Mouse (Mus musculus): ENCODE measurements around the gene Hspa4. TPM values are rescaled to one million over a fixed set of nuclear protein-coding genes. Genes with fewer than 3 reads are reported as not detected.
A peak's percentile ranks its signal among the peaks of the same experiment; 100 is the strongest.
"Not testable (repeated sequence)": the region's sequence is repeated elsewhere in the genome, so short reads cannot be mapped to it uniquely, and the experiment has no call there.

The Hspa4 gene
- total RNA-seq (2021): 100 to 1,000 TPM; 171 to 189 TPM
- long read RNA-seq, experiment 1, full-length matches to known transcripts: 42 of 56 reads
- long read RNA-seq, experiment 1, partial matches to known transcripts: 1 of 56 reads
- long read RNA-seq, experiment 1, other reads (novel, unspliced or antisense): 13 of 56 reads
- long read RNA-seq, experiment 2, full-length matches to known transcripts: 30 of 38 reads
- long read RNA-seq, experiment 2, partial matches to known transcripts: 1 of 38 reads
- long read RNA-seq, experiment 2, other reads (novel, unspliced or antisense): 7 of 38 reads

DNA sequence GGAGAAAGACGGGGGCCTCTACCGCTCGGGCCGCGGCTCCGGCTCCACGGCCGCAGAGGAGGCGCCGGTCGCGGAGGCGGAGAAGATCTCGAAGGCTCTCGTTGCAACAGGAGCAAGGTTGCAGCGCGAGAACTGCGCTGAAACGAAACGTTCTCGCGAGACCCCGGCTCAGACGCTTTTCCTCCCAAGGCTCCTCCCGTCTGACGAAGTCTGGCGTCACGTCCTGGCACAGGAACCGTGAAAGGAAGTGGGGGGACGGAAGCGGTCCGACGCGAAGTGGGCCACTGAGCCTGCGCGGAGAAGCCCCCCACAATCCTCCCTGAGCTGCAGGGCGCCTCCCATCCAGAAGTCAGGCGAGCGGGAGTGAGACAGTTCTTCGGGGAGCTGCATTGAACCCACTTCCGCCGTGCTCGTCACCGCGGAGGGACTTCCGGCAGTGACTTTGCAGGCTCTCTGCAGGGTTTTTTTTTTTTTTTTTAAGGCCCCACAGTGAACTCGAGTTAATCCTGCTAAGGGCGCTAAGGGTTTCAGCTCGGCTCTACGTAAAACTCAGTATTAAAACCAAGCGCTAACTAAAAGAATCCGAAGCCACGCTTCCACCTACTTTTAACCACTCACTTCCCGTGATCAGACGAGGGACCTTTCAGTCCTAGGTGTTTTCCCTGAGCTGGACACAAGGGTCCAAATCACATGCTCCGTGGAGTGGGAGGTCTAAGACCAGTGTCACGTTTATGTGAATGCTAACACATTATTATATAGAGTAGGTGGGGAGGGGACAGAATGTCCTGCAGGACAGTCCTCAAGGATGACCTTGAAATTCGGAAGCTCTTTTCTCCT lies at the start of gene Hspa4:
Gene Hspa4, minus strand, starts transcription at position 128 of the 837 bp plus-strand sequence.
- DNase-seq (ENCODE audit: extremely low spot score in 1 of 2, low spot score in 2 of 2): peak; percentile 98 to 99
- H3K4me3 ChIP-seq: peak within 1 kb of the TSS; percentile 77
- intact Hi-C loops (cut with DNase I): loop anchor here (1.0 to 2.0 kb wide), 2 partner anchors 51 to 130 kb away; partner anchors contain the start of genes Gdf9 and Uqcrq
- peak within 1 kb of the TSS; percentile 97 for H3K27ac ChIP-seq
- no peak for TF ChIP-seq CTCF (IDR thresholded peaks at IDR 0.05)

DNA sequence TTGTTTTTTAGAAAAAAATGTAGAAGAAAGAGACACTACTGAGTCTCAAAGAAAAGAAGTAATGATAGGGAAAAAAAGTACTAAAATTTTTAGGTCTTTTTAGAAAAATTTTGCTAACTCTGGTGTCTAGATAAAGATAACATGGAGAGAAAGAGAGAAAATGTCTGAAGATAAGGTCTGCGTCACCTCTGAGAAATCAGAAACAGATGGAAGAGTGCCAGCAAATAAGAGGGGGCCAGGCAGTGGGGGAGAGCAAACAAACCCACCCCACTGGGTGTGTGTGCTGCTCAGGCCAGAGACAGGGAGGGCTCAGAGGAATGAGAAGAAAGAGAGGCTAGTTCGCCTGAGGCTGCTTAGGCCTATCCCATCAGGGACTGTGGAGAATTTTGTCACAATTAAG lies 45.5 kb upstream of the Hspa4 start:
- intact Hi-C loops (cut with DNase I): no loop called here
- Histone ChIP-seq H3K4me3 (no peak overlapping the region), H3K27ac (no peak overlapping the region)
- no peak for TF ChIP-seq CTCF (IDR thresholded peaks at IDR 0.05)
- DNase-seq (ENCODE audit: extremely low spot score in 1 of 2, low spot score in 2 of 2): no peak

DNA sequence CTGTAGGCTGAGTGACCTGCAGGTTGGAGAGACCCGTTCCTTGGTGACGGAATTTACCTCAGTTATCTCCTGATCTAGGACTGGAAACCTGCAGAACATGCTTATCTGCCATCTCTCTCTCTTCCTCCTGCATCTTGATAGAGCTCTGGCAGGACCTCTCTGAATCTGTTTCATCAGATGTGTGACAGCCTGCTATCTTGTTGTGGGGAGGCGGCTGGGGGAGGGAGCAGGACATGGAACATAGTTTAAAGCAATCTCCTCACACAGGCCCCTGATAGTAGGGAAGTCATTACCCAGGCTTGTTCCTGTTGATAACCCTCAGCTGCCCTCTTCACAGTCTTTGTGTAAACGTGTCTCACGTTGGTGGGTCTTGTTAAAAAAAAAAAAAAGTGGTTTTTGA lies 45.1 kb upstream of the Hspa4 start:
- no peak for TF ChIP-seq CTCF (IDR thresholded peaks at IDR 0.05)
- no peak for DNase-seq (ENCODE audit: extremely low spot score in 1 of 2, low spot score in 2 of 2)
- Histone ChIP-seq H3K27ac (no peak overlapping the region), H3K4me3 (no peak overlapping the region)
- intact Hi-C loops (cut with DNase I): no loop called here

DNA sequence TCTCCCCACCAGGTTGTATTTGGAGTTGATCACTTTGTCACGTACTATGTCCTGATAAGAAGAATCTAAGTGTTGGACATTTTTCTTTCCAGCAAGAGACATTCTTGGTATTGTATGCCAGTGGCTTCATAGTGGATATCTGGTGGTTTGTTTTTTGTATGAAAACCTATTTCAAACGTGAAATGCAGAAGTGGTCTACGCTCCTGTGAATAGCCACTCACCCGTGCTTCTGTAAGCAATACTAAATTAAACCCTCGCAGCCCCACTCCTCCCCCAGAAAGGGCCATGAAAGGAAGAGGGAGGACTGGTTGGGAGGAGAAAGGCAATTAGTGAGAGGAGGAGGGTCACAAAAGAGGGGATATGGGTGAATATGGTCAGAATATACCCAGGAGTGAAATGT lies 42.5 kb upstream of the Hspa4 start:
- intact Hi-C loops (cut with DNase I): no loop called here
- H3K4me3 ChIP-seq: no peak overlapping the region
- no peak for DNase-seq (ENCODE audit: extremely low spot score in 1 of 2, low spot score in 2 of 2)
- no peak for TF ChIP-seq CTCF (IDR thresholded peaks at IDR 0.05)
- H3K27ac ChIP-seq: no peak overlapping the region

DNA sequence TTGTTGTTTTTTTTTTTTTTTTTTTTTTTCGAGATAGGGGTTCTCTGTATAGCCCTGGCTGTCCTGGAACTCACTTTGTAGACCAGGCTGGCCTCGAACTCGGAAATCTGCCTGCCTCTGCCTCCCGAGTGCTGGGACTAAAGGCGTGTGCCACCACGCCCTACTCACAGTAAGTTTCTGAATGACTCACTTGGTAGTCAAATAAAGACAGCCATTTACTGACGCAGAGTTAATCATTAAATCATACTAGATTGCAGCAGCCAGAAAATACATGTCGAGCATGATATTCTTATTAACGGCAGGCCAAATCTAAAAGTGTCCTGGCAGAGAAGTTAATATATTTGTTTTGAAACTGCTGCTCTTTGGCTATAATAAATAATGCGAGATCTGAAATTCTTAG lies 40.8 kb upstream of the Hspa4 start:
- H3K4me3 ChIP-seq; intact Hi-C loops (cut with DNase I); DNase-seq (ENCODE audit: extremely low spot score in 1 of 2, low spot score in 2 of 2): not testable (repeated sequence)

DNA sequence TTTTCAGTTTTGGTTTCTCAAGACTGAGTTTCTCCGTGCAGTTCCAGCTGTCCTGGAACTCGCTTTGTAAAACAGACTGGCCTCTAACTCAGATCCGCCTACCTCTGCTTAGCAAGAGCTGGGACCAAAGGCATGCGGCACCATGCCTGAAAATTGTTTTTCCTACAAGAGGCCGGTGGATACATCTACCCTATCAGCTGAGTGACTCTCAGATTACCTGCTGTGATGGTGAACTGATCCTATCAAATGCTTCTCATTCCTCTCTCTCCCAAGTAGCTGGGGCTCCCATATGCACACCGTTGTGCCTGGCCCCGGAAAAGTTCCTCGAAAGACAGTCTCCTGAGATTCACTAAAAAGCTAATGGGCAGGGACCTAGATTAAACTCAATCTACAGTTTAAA lies 37.4 kb upstream of the Hspa4 start:
- intact Hi-C loops (cut with DNase I): no loop called here
- Histone ChIP-seq H3K27ac (no peak overlapping the region), H3K4me3 (no peak overlapping the region)
- no peak for DNase-seq (ENCODE audit: extremely low spot score in 1 of 2, low spot score in 2 of 2)
- TF ChIP-seq CTCF (IDR thresholded peaks at IDR 0.05): no peak

More for the DNA sequence above, 40.8 kb upstream of the Hspa4 start:
- H3K27ac ChIP-seq: not testable (repeated sequence)

DNA sequence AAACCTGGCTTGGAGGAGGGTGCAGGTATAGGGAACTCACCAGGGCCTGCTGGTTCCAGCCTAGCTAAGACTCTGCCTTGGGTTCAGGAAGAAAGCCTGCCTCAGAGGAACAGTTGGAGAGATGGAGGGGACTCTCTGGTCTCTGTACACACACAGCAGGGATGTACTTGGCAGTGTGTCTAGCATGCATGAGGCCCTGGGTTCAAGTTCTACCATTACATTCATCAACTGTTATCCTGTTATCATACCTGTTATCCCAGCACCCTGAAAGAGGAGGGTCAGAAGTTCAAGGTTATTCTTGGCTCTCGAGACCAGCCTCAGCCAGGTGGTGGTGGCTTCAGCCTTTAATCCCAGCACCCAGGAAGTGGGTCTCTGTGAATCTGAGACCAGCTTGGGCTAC lies 36.7 kb upstream of the Hspa4 start:
- Histone ChIP-seq H3K27ac (no peak overlapping the region), H3K4me3 (no peak overlapping the region)
- no peak for TF ChIP-seq CTCF (IDR thresholded peaks at IDR 0.05)
- DNase-seq (ENCODE audit: extremely low spot score in 1 of 2, low spot score in 2 of 2): no peak
- intact Hi-C loops (cut with DNase I): no loop called here

DNA sequence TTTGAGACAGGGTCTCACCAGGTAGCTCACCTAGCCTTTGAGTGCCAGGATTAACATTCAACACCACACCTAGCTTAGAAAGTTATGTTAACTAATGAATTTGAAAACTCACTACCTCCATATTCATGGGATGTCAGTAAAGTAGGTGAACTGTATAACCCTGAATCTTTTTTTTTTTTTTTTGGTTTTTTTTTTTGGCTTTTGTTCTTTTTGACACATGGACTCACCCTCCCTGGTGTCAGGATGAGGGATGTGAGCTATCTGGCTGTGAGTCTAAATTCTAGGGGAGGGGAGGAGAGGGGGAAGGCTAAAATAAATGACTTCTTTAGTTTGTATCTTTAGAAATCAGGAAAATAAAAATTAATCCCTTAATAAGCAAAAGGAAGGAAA lies 35.9 kb upstream of the Hspa4 start:
- intact Hi-C loops (cut with DNase I): no loop called here

DNA sequence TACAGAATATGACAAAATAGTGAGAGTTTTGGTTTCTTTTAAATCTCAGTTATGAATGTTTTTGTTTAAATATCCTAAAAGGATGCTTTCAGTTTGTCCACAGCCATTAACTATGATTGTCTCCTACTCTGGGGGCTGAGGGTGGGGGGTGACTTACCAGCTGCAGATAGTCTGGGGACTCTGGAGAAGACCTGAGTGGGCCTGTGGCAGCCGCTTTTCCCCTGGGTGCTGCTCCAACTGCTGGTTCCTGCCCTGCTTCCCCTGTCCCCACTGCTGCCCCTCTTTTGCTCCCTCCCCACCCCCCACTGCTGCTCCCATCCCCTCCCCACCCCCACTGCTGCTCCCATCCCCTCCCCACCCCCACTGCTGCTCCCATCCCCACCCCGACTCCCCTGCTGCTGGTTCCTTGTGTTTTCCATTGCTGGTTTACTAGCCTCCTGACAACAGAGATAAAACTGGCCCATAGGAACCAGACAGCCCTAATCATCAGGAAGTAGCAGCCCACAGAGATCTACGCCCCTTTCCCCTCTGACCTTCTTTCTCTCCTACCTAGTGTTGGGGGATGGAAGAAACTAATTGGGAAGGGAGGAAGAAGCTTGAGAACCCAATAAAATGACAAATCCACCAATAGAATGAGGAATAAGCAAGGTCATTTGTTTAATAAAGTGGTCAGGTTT lies 35.4 kb upstream of the Hspa4 start:
- H3K27ac ChIP-seq: no peak overlapping the region
- H3K4me3 ChIP-seq: no peak overlapping the region
- no peak for TF ChIP-seq CTCF (IDR thresholded peaks at IDR 0.05)
- DNase-seq (ENCODE audit: extremely low spot score in 1 of 2, low spot score in 2 of 2): no peak
- intact Hi-C loops (cut with DNase I): no loop called here

More for the DNA sequence above, 35.9 kb upstream of the Hspa4 start:
- DNase-seq (ENCODE audit: extremely low spot score in 1 of 2, low spot score in 2 of 2): no peak
- Histone ChIP-seq H3K27ac (no peak overlapping the region), H3K4me3 (no peak overlapping the region)
- no peak for TF ChIP-seq CTCF (IDR thresholded peaks at IDR 0.05)

DNA sequence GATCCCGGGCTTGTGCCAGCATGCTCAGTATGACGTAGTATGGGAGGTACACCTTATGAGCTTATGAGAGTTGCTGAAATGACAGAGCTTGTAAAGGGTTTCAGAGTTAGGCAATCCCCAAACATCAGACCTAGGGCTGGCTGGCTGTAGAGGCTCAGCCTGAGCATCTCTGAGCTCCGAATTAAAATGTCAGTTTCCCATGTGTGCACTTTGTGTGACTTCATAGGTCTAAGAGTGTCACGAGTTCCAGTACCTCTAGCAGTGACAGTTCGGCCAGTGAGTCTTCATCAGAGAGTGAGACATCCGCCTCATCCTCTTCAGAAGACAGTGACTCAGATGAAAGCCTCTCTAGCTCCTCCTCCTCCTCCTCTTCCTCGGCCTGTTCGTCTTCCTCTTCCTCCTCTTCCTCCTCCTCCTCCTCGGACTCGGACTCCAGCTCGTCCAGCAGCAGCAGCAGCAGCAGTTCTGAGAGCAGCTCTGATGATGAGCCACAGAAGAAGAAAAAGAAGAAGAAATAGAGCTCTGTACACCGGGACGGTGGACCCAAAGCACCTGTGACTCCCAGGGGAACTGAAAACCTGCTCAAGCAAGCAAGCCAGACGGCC lies 31.9 kb upstream of the Hspa4 start:
- intact Hi-C loops (cut with DNase I): no loop called here
- Histone ChIP-seq H3K4me3 (no peak overlapping the region), H3K27ac (no peak overlapping the region)
- DNase-seq (ENCODE audit: extremely low spot score in 1 of 2, low spot score in 2 of 2): no peak
- TF ChIP-seq CTCF (IDR thresholded peaks at IDR 0.05): no peak

DNA sequence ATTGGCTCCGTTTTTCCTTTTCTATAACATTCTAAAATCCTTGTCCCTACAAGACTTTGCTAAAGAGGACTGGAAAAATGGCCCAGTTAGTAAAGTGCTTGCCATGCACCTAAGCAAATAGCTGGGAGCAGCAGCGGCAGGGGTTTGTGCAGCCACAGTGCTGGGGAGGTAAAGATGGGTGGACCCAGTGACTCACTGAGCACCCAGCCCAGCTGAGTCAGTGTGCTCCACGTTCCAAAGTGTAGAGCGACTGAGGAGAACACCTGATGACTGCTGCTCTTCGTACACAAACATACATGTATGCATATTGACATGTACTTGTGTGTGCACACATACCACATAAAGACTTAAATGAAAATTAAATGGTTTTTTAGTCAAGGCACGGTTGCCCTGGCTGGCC lies 30.9 kb upstream of the Hspa4 start:
- Histone ChIP-seq H3K27ac (no peak overlapping the region), H3K4me3 (no peak overlapping the region)
- intact Hi-C loops (cut with DNase I): no loop called here
- DNase-seq (ENCODE audit: extremely low spot score in 1 of 2, low spot score in 2 of 2): no peak
- no peak for TF ChIP-seq CTCF (IDR thresholded peaks at IDR 0.05)

DNA sequence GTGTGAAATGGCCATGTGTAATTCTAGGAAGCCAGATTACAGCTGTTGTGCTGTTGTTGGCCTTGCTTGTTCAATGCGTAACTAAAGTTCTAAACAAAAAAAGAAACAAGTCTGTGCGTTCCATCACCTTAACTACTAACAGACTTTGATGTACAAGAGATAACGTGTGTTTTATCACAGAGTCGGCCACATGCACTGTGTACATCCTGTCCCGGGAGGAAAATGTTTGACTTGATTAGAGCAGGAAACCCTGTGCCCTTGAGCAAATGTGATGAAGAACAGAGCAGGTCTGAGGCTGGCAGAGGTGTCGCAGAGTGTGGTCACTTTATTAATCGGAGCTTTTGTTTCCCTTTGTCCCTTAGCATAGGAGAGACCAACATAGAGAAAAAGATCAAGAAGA lies 30.1 kb upstream of the Hspa4 start:
- intact Hi-C loops (cut with DNase I): no loop called here
- no peak for TF ChIP-seq CTCF (IDR thresholded peaks at IDR 0.05)
- H3K27ac ChIP-seq: no peak overlapping the region
- H3K4me3 ChIP-seq: no peak overlapping the region
- no peak for DNase-seq (ENCODE audit: extremely low spot score in 1 of 2, low spot score in 2 of 2)

Data from left cerebral cortex, adult 2 months (tissue).